Mouse (Mus musculus): ENCODE measurements around the gene Rbfox2. TPM values are rescaled to one million over a fixed set of nuclear protein-coding genes. Genes with fewer than 3 reads are reported as not detected.

Gene Rbfox2
- polyA plus RNA-seq, 1 experiment from 2014 or later, result 96.9 TPM

GRCm38 (mm10) chr15:77182800-77183199 lies 124.0 kb downstream of the Rbfox2 start:
- H3K9me3 ChIP-seq, result peaks cover 2% of the 10 kb centered on the region; the same call in 1 of the 2 replicates
- H3K4me2 ChIP-seq (replicated peaks), result no peak overlapping the region
- 55% methylated on average over 5 of the region's 5 CpGs for WGBS
- peak overlapping the region; percentile 4; the same call in 1 of the 2 replicates for H3K9ac ChIP-seq
- H3K36me3 ChIP-seq, result no peaks in the 10 kb centered on the region
- peak overlapping the region; percentile 57; the same call in 1 of the 2 replicates for H3K27ac ChIP-seq
- H3K27me3 ChIP-seq, result no peaks in the 10 kb centered on the region
- no peak for ATAC-seq (ENCODE audit: insufficient number of reproducible peaks, insufficient read depth, low FRiP score, low TSS enrichment)
- H3K4me3 ChIP-seq, result no peak overlapping the region
- H3K4me1 ChIP-seq, result peaks cover 14% of the 10 kb centered on the region; the same call in 1 of the 2 replicates

DNA sequence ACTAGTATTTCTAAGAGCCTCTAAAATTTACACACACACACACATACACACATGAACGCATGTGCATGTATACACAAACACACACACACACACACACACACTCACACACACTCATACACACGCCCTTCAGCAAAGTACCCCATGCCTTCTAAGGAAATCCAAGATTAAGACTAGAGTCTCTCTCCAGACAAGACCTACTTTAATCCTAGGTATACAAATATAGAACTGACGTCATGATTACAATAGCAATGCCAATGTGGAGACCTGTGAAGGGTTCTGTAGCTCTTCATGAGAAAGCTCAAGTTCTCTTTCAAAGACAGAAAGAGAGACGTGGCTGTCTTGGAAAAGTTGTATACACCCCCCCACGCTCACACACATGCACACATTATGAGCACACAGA lies 132.8 kb downstream of the Rbfox2 start:
- Histone ChIP-seq H3K36me3 (no peaks in the 10 kb centered on the region), H3K27ac (no peak overlapping the region), H3K4me2 (replicated peaks) (no peak overlapping the region), H3K27me3 (no peaks in the 10 kb centered on the region), H3K4me3 (no peak overlapping the region), H3K9ac (no peak overlapping the region), H3K9me3 (no peaks in the 10 kb centered on the region), H3K4me1 (peaks cover 11% of the 10 kb centered on the region; the same call in 1 of the 2 replicates)
- no peak for ATAC-seq (ENCODE audit: insufficient number of reproducible peaks, insufficient read depth, low FRiP score, low TSS enrichment)
- WGBS, result 72% methylated on average over 5 of the region's 5 CpGs

DNA sequence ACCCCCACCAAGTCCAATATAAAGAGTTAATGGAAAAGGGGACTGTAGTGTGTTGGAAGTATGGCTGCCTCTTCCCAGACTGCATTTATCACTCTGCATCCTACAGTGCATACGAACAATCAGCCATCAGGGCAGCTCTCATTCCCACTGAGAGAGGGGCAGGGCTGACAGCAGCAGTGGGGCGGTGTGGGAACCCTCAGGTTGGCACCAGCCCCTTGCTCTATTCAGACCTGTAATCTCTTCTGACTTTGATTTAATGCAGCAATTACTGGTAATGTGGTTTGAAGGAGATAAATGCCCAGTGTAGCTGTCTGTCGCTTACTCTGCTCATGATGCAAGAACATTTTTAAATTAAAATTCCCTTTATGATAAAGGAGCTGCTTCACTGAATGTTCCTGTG lies 134.4 kb downstream of the Rbfox2 start:
- WGBS, result 65% methylated on average over 3 of the region's 3 CpGs
- Histone ChIP-seq H3K9ac (no peak overlapping the region), H3K4me2 (replicated peaks) (no peak overlapping the region), H3K4me3 (no peak overlapping the region), H3K36me3 (no peaks in the 10 kb centered on the region), H3K4me1 (peaks cover 11% of the 10 kb centered on the region; the same call in 1 of the 2 replicates), H3K9me3 (no peaks in the 10 kb centered on the region), H3K27me3 (no peaks in the 10 kb centered on the region), H3K27ac (no peak overlapping the region)
- no peak for ATAC-seq (ENCODE audit: insufficient number of reproducible peaks, insufficient read depth, low FRiP score, low TSS enrichment)

DNA sequence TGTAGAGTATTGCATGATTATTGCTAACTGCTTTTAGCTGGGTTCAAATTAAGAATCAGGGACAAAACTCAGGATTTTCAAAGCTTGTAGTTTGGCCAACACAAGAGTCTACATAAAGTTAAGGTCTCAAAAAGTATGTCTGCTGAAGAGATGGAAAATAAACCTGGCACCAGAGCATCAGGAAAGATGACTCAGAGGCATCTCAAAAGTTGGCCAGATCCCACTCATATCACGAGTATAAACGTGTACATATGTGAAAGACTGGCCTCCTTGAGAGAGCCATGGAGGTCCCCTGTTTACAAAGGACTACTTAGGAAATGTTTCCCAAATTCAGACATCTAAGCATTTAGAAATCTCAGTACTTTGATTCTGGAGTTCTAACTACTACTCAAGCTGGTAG lies 138.0 kb downstream of the Rbfox2 start:
- no peak overlapping the region for H3K4me3 ChIP-seq
- H3K9ac ChIP-seq, result no peak overlapping the region
- no peaks in the 10 kb centered on the region for H3K36me3 ChIP-seq
- no peak overlapping the region for H3K27ac ChIP-seq
- peaks cover 7% of the 10 kb centered on the region for H3K4me1 ChIP-seq
- WGBS, result 90% methylated on average over 2 of the region's 2 CpGs
- no peaks in the 10 kb centered on the region for H3K27me3 ChIP-seq
- no peaks in the 10 kb centered on the region for H3K9me3 ChIP-seq
- no peak overlapping the region for H3K4me2 ChIP-seq (replicated peaks)
- ATAC-seq (ENCODE audit: insufficient number of reproducible peaks, insufficient read depth, low FRiP score, low TSS enrichment), result no peak

GRCm38 (mm10) chr15:77166225-77166732 lies 140.5 kb downstream of the Rbfox2 start:
- Histone ChIP-seq H3K27ac (no peak overlapping the region), H3K4me2 (replicated peaks) (no peak overlapping the region), H3K4me3 (no peak overlapping the region), H3K4me1 (peaks cover 20% of the 10 kb centered on the region), H3K36me3 (no peaks in the 10 kb centered on the region), H3K9me3 (no peaks in the 10 kb centered on the region), H3K9ac (no peak overlapping the region), H3K27me3 (no peaks in the 10 kb centered on the region)
- WGBS, result 92% methylated on average over 1 of the region's 1 CpGs
- ATAC-seq (ENCODE audit: insufficient number of reproducible peaks, insufficient read depth, low FRiP score, low TSS enrichment), result no peak

DNA sequence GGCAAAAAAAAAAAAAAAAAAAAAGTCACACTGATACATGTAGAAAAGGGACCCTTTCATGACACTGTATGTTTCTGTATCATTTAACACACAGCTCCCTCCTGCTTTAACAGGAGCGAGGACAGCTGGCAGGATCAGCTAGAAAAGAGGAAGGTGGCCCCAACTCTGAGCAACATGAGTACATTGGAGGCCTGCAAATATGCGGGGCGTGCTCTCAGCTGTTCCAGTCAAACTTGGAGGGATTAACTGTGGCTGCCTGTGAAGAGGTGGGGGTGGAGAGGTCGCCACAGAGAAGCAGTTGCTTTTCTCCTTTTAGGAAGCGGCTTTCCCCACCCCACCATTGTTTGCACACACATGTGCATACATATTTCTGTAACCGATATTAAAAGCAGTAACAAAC lies 143.5 kb downstream of the Rbfox2 start:
- no peak overlapping the region for H3K4me2 ChIP-seq (replicated peaks)
- H3K27me3 ChIP-seq, result no peaks in the 10 kb centered on the region
- WGBS, result 31% methylated on average over 6 of the region's 6 CpGs
- peaks cover 22% of the 10 kb centered on the region for H3K4me1 ChIP-seq
- no peaks in the 10 kb centered on the region for H3K36me3 ChIP-seq
- no peak overlapping the region for H3K4me3 ChIP-seq
- no peaks in the 10 kb centered on the region for H3K9me3 ChIP-seq
- H3K27ac ChIP-seq, result peak overlapping the region; percentile 63
- no peak overlapping the region for H3K9ac ChIP-seq
- ATAC-seq (ENCODE audit: insufficient number of reproducible peaks, insufficient read depth, low FRiP score, low TSS enrichment), result peak; percentile 56; the same call in 1 of the 2 replicates

DNA sequence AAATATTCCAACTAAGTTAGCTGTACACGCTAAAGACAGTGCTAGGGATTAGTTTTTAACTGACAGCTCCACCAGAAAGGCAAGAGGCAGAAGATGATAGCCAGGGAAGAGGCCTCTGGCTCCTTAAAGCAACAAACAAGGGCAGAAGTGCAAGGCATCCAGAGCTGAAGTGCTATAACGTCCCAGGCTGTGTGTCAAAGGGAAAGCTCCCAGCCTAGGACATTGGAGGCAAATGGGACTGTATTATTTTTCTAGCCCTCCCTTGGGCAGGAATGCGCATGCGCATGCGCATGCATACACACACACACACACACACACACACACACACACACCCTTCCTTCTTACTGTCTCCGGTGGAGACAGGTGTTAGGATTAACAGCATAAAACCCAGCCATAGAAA lies 143.9 kb downstream of the Rbfox2 start:
- peak; percentile 28; the same call in 1 of the 2 replicates for ATAC-seq (ENCODE audit: insufficient number of reproducible peaks, insufficient read depth, low FRiP score, low TSS enrichment)
- peak overlapping the region; percentile 63; the same call in 1 of the 2 replicates for H3K27ac ChIP-seq
- no peaks in the 10 kb centered on the region for H3K27me3 ChIP-seq
- peaks cover 22% of the 10 kb centered on the region for H3K4me1 ChIP-seq
- no peak overlapping the region for H3K9ac ChIP-seq
- H3K36me3 ChIP-seq, result no peaks in the 10 kb centered on the region
- 63% methylated on average over 6 of the region's 6 CpGs for WGBS
- H3K9me3 ChIP-seq, result no peaks in the 10 kb centered on the region
- H3K4me2 ChIP-seq (replicated peaks), result no peak overlapping the region
- no peak overlapping the region for H3K4me3 ChIP-seq

DNA sequence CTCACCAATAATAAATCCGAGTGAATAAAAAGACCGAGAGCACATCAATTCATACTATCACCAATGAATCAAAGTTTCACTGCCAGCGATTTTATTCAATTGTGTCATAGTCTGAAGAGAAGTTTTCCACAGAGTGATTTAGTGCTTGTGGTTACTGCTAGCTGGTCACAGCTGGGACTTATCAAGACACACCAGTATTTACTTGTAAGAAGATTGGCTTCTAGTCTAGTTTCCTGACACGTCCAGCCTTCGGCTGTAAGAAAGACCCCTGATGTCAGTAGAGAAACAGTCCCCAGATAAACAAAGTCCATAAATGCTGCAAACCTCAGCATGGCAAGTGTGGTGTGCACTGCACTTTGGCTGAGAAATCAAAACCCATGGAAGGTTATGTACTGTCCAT lies 145.4 kb downstream of the Rbfox2 start:
- H3K4me2 ChIP-seq (replicated peaks), result no peak overlapping the region
- H3K36me3 ChIP-seq, result no peaks in the 10 kb centered on the region
- H3K27ac ChIP-seq, result peak overlapping the region; percentile 60
- WGBS, result 50% methylated on average over 5 of the region's 5 CpGs
- no peak overlapping the region for H3K9ac ChIP-seq
- H3K4me3 ChIP-seq, result peak overlapping the region; percentile 7; the same call in 1 of the 2 replicates
- no peaks in the 10 kb centered on the region for H3K9me3 ChIP-seq
- peaks cover 30% of the 10 kb centered on the region for H3K4me1 ChIP-seq
- no peaks in the 10 kb centered on the region for H3K27me3 ChIP-seq
- ATAC-seq (ENCODE audit: insufficient number of reproducible peaks, insufficient read depth, low FRiP score, low TSS enrichment), result no peak

DNA sequence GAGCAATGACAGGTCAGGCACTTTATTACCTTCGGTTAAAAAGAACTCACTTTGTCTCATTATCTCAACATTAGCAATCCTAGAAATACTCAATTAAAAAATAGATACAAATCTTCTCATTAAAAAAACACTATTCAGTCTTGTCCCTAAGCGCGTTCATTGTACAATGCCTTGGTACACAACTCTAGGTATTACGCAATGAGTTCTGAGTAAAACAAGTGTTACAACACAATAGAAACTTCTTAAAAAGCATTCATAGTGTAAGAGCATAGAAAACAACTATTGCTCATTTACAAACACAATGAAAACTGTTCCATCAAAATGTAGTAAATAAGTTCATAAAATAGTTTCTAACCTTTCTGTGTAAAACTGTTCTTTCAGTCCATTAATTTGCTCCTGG lies 146.0 kb downstream of the Rbfox2 start:
- no peaks in the 10 kb centered on the region for H3K9me3 ChIP-seq
- H3K4me2 ChIP-seq (replicated peaks), result no peak overlapping the region
- H3K9ac ChIP-seq, result no peak overlapping the region
- H3K4me1 ChIP-seq, result peaks cover 31% of the 10 kb centered on the region
- WGBS, result 96% methylated on average over 4 of the region's 4 CpGs
- ATAC-seq (ENCODE audit: insufficient number of reproducible peaks, insufficient read depth, low FRiP score, low TSS enrichment), result no peak
- no peaks in the 10 kb centered on the region for H3K36me3 ChIP-seq
- no peaks in the 10 kb centered on the region for H3K27me3 ChIP-seq
- no peak overlapping the region for H3K27ac ChIP-seq
- no peak overlapping the region for H3K4me3 ChIP-seq

DNA sequence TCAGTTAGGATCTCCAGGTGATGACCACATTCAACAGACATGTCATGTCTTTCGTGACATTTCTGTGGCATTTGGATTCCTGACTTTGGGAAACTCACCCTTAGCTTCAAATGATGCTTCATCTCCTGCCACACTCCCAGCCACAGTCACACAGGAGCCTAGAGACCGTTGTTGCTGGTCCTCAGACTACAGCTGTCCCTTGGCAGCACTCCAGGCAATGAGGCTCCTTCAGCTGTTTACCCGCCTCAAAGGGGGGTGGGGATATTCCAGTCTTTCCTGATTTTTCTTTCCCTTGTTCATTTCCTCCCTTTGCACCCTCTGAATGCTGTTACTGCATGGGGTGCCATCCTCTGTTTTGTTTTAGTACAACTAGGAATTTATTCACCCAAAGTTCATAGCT lies 150.3 kb downstream of the Rbfox2 start:
- no peak for ATAC-seq (ENCODE audit: insufficient number of reproducible peaks, insufficient read depth, low FRiP score, low TSS enrichment)
- Histone ChIP-seq H3K36me3 (no peaks in the 10 kb centered on the region), H3K9ac (no peak overlapping the region), H3K27me3 (no peaks in the 10 kb centered on the region), H3K9me3 (no peaks in the 10 kb centered on the region), H3K4me1 (peaks cover 22% of the 10 kb centered on the region), H3K4me2 (replicated peaks) (no peak overlapping the region), H3K27ac (no peak overlapping the region), H3K4me3 (no peak overlapping the region)
- 41% methylated on average over 3 of the region's 3 CpGs for WGBS

DNA sequence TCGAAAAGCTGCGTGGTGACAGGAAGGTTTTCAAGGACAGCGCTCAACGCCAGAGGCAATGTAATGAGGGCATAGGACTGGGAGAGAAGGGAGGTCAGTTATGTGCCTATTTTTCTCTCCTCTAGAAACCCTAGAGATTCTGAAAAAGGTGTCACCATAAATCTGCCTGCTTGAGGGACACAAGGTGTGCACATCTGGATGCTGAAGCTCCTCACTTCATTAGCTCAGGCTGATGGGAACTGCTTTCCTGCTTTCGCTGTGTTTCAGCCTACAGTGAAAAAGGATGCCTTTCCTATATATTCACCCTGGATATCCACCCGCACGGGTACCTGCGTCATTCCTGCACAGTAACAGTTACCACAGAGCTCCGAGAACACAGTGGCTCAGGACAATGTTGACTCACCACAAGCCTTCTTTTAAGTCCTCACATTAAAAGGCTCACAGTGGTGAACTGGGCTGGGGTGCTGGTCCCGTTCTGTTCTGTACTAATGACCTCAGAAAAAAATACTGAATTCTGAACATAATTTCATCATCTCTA lies 152.5 kb downstream of the Rbfox2 start:
- 70% methylated on average over 10 of the region's 10 CpGs for WGBS
- Histone ChIP-seq H3K36me3 (no peaks in the 10 kb centered on the region), H3K4me1 (peaks cover 37% of the 10 kb centered on the region), H3K27me3 (no peaks in the 10 kb centered on the region), H3K4me2 (replicated peaks) (peak overlapping the region; percentile 66), H3K9ac (no peak overlapping the region), H3K4me3 (no peak overlapping the region), H3K9me3 (no peaks in the 10 kb centered on the region), H3K27ac (peak overlapping the region; percentile 93; the same call in 1 of the 2 replicates)
- no peak for ATAC-seq (ENCODE audit: insufficient number of reproducible peaks, insufficient read depth, low FRiP score, low TSS enrichment)

GRCm38 (mm10) chr15:77153625-77154024 lies 153.2 kb downstream of the Rbfox2 start:
- H3K9ac ChIP-seq, result peak overlapping the region; percentile 65
- WGBS, result under 1% methylated on average over 12 of the region's 12 CpGs
- H3K4me2 ChIP-seq (replicated peaks), result peak overlapping the region; percentile 66
- peak overlapping the region; percentile 93 for H3K27ac ChIP-seq
- H3K4me3 ChIP-seq, result peak overlapping the region; percentile 55
- no peaks in the 10 kb centered on the region for H3K36me3 ChIP-seq
- no peaks in the 10 kb centered on the region for H3K27me3 ChIP-seq
- H3K4me1 ChIP-seq, result peaks cover 44% of the 10 kb centered on the region
- no peaks in the 10 kb centered on the region for H3K9me3 ChIP-seq
- ATAC-seq (ENCODE audit: insufficient number of reproducible peaks, insufficient read depth, low FRiP score, low TSS enrichment), result peak; percentile 88

All from embryonic facial prominence, embryonic 12.5 days (tissue).